Mouse (Mus musculus): ENCODE measurements around the gene Pds5b. TPM values are rescaled to one million over a fixed set of nuclear protein-coding genes. Genes with fewer than 3 reads are reported as not detected.
"Not testable (repeated sequence)": the region's sequence is repeated elsewhere in the genome, so short reads cannot be mapped to it uniquely, and the experiment has no call there.

Gene Pds5b
- polyA plus RNA-seq, 1 experiment: 27.2 TPM

GRCm38 (mm10) chr5:150654548-150654947 is 19.0 kb upstream of the Pds5b start:
- 0 out of 2 replicates have a peak, but pooled peaks cover 6% of the 10 kb centered on the region for H3K4me1 ChIP-seq (ENCODE audit: control insufficient read depth, insufficient read depth, low read length)
- no peaks in the 10 kb centered on the region for H3K27me3 ChIP-seq (ENCODE audit: control insufficient read depth, insufficient read depth, low read length)
- DNase-seq: no peak
- no peak overlapping the region for H3K4me3 ChIP-seq (replicated peaks; ENCODE audit: insufficient read depth, low read depth, low read length)
- TF ChIP-seq POLR2A (IDR thresholded peaks at IDR 0.05; ENCODE audit: borderline replicate concordance, insufficient read depth, low read length): no peak
- no peak overlapping the region for H3K27ac ChIP-seq (ENCODE audit: insufficient read depth, low read length)

DNA sequence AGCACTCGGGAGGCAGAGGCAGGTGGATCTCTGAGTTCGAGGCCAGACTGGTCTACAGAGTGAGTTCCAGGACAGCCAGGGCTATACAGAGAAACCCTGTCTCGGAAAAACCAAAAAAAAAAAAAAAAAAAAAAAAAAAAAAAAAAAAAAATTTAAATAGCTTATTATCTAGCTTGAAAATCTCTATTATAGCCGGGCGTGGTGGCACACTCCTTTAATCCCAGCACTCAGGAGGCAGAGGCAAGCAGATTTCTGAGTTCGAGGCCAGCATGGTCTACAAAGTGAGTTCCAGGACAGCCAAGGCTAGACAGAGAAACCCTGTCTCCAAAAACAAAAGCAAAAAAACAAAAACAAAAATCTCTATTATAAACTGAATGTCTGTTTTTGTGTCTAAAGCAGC is 14.1 kb upstream of the Pds5b start:
- not testable (repeated sequence) for H3K4me3 ChIP-seq (replicated peaks; ENCODE audit: insufficient read depth, low read depth, low read length); H3K27ac ChIP-seq (ENCODE audit: insufficient read depth, low read length); DNase-seq; H3K27me3 ChIP-seq (ENCODE audit: control insufficient read depth, insufficient read depth, low read length); H3K4me1 ChIP-seq (ENCODE audit: control insufficient read depth, insufficient read depth, low read length)
- WGBS: 86% methylated on average over 6 of the region's 6 CpGs

DNA sequence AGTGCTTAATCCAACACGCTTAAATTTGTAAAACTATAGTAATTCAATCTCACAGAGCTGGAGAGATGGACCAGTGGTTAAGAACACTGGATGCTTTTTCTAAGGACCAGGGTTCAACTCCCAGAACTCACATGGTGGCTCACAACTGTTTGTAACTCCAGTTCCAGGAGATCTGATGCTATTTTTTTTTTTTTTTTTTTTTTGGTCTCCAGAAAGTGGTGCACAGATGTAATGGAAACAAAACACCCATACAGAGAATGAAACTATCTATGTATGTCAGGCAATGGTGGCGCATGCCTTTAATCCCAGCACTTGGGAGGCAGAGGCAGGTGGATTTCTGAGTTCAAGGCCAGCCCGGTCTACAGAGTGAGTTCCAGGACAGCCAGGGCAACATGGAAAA is 13.2 kb upstream of the Pds5b start:
- not testable (repeated sequence) for H3K27me3 ChIP-seq (ENCODE audit: control insufficient read depth, insufficient read depth, low read length); DNase-seq; H3K27ac ChIP-seq (ENCODE audit: insufficient read depth, low read length); H3K4me3 ChIP-seq (replicated peaks; ENCODE audit: insufficient read depth, low read depth, low read length); H3K4me1 ChIP-seq (ENCODE audit: control insufficient read depth, insufficient read depth, low read length)
- WGBS: 92% methylated on average over 3 of the region's 3 CpGs

DNA sequence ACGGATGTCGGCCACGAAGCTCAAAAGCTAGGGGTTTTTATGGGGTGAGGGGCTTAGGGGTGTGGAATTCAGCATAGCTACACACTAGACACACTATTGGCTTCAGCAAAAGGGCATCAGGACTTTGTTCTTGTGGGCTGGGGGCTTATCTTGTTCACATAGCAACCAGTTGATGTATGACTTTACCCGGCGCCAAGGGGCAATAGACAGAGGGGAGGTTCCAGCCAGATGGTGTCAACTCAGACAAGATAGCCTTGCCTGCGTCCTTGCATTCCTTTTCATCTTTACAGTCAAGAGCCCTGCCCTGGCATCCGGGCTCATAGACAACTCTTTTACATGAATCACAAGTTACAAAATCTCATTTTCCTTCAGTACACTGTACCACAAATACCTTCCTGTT is 9.6 kb upstream of the Pds5b start:
- not testable (repeated sequence) for H3K27ac ChIP-seq (ENCODE audit: insufficient read depth, low read length); H3K4me1 ChIP-seq (ENCODE audit: control insufficient read depth, insufficient read depth, low read length); DNase-seq; H3K4me3 ChIP-seq (replicated peaks; ENCODE audit: insufficient read depth, low read depth, low read length); H3K27me3 ChIP-seq (ENCODE audit: control insufficient read depth, insufficient read depth, low read length)
- WGBS: 79% methylated on average over 7 of the region's 7 CpGs

DNA sequence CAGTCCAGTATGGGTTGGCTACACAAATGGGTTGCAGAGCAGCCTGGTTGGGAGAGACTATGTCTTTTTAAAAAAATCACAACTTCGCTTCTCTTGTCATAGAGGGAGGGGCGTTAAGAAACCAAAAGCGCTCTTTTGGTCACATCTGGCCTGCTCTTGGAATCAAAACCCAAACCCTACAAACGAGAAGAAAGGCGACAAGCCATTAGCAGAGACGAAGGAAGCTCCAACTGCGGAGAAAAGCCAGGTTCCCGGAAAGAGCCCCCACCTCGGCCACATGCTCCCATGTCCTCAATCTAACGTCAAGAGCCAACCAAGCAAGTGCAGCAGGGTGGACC is 8.8 kb upstream of the Pds5b start:
- TF ChIP-seq POLR2A (IDR thresholded peaks at IDR 0.05; ENCODE audit: borderline replicate concordance, insufficient read depth, low read length) (no peak), CTCF (IDR thresholded peaks at IDR 0.05; ENCODE audit: borderline replicate concordance, insufficient read depth, low read depth, low read length) (no peak)
- WGBS: under 1% methylated on average over 10 of the region's 10 CpGs
- H3K4me1 ChIP-seq (ENCODE audit: control insufficient read depth, insufficient read depth, low read length): peaks cover 3% of the 10 kb centered on the region; the same call in 1 of the 2 replicates

DNA sequence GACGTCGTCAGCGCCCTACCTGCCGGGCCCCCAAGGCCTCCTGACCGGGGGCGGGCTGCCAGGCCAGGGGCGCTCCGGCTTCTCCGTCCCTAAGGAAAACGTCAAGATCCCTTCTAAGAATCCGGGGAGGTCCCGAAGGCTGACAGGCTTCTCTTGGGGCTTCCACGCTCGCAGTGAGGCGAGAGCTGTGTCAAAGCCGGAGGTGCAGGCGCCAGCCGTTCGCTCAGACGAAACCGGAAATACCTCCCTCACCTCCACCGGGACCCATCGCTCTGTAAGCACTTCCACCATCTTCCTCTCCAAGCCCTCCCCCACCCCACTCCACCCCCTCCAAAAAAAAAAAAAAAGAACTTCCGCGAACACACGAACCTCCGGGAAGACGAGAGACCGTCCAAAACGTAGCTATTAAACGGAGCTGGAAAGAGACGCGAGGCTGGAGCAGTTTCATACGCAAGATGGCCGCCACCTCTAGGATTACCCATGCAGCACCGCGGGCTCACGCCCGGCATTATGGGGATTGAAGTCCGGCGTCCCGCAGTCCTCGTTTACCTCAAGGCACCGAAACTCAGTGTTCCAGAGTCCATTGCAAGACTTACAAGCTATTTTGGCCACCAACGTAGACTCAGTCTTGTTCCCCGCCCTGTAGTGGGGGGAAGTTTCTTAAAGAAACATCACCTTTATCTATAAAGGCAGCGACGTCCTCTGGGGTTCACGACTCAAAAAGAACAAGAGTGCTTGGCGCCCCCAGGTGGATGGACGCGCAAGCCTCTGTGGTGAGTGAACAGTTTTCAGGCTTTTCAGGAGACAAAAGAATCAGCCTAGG is 8.2 kb upstream of the Pds5b start:
- Histone ChIP-seq H3K4me1 (ENCODE audit: control insufficient read depth, insufficient read depth, low read length) (peaks cover 3% of the 10 kb centered on the region; the same call in 1 of the 2 replicates), H3K27me3 (ENCODE audit: control insufficient read depth, insufficient read depth, low read length) (no peaks in the 10 kb centered on the region), H3K4me3 (replicated peaks; ENCODE audit: insufficient read depth, low read depth, low read length) (peak overlapping the region; percentile 73), H3K27ac (ENCODE audit: insufficient read depth, low read length) (peak overlapping the region; percentile 55; the same call in 1 of the 2 replicates)
- WGBS: under 1% methylated on average over 52 of the region's 52 CpGs
- DNase-seq: peak; percentile 95 to 98
- TF ChIP-seq CTCF (IDR thresholded peaks at IDR 0.05; ENCODE audit: borderline replicate concordance, insufficient read depth, low read depth, low read length) (peak; percentile 75), POLR2A (IDR thresholded peaks at IDR 0.05; ENCODE audit: borderline replicate concordance, insufficient read depth, low read length) (peak; percentile 80; the same call in 1 of the 2 replicates)

More for the DNA sequence above, 8.8 kb upstream of the Pds5b start:
- no peak for DNase-seq
- H3K4me3 ChIP-seq (replicated peaks; ENCODE audit: insufficient read depth, low read depth, low read length): peak overlapping the region; percentile 73
- peak overlapping the region; percentile 55; the same call in 1 of the 2 replicates for H3K27ac ChIP-seq (ENCODE audit: insufficient read depth, low read length)
- H3K27me3 ChIP-seq (ENCODE audit: control insufficient read depth, insufficient read depth, low read length): no peaks in the 10 kb centered on the region

DNA sequence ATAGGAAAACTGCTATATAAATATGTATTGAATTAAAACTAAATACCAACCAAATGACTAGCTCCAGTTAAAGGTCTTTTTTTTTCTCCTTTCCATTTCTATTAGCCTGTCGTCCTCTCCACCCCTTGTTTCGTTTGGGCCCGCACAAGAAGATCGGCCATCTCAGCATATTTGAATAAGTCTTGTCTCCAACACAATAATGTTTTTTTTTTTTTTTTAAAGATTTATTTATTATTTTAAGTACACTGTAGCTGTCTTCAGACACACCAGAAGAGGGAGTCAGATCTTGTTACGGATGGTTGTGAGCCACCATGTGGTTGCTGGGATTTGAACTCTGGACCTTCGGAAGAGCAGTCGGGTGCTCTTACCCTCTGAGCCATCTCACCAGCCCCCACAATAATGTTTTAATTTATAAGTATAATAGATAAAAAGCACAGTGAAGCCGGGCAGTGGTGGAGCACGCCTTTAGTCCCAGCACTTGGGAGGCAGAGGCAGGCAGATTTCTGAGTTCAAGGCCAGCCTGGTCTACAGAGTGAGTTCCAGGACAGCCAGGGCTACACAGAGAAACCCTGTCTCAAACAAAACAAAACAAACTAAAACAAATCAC is 7.3 kb upstream of the Pds5b start, which contains the start of gene N4bp2l2:
Gene N4bp2l2 (minus strand): TSS at position 51 of the 607 bp plus-strand sequence.
- H3K4me1 ChIP-seq (ENCODE audit: control insufficient read depth, insufficient read depth, low read length); H3K27me3 ChIP-seq (ENCODE audit: control insufficient read depth, insufficient read depth, low read length); DNase-seq: not testable (repeated sequence)
- 86% methylated on average over 9 of the region's 9 CpGs for WGBS
- peak within 1 kb of the TSS; percentile 55; the same call in 1 of the 2 replicates for H3K27ac ChIP-seq (ENCODE audit: insufficient read depth, low read length)
- H3K4me3 ChIP-seq (replicated peaks; ENCODE audit: insufficient read depth, low read depth, low read length): peak within 1 kb of the TSS; percentile 73

- no peaks in the 10 kb centered on the region for H3K4me1 ChIP-seq (ENCODE audit: control insufficient read depth, insufficient read depth, low read length)
- DNase-seq: no peak
- WGBS: 49% methylated on average over 4 of the region's 4 CpGs
- no peaks in the 10 kb centered on the region for H3K27me3 ChIP-seq (ENCODE audit: control insufficient read depth, insufficient read depth, low read length)
- no peak overlapping the region for H3K4me3 ChIP-seq (replicated peaks; ENCODE audit: insufficient read depth, low read depth, low read length)
- TF ChIP-seq POLR2A (IDR thresholded peaks at IDR 0.05; ENCODE audit: borderline replicate concordance, insufficient read depth, low read length) (no peak), CTCF (IDR thresholded peaks at IDR 0.05; ENCODE audit: borderline replicate concordance, insufficient read depth, low read depth, low read length) (no peak)
- no peak overlapping the region for H3K27ac ChIP-seq (ENCODE audit: insufficient read depth, low read length)
Observed at GRCm38 (mm10) chr5:150668731-150669130, 4.8 kb upstream of the Pds5b start.

Measured in cerebellum, adult 2 months (tissue).